Mouse (Mus musculus) megakaryocyte-erythroid progenitor cell, adult 5-6 weeks (primary cell): ENCODE results near the gene Trir. TPM values are rescaled to one million over a fixed set of nuclear protein-coding genes. Genes with fewer than 3 reads are reported as not detected.

Experiments
- ATAC-seq: replicated peaks from 2 replicates; pipeline ENCODE4 v1.8.0; 2016; ENCODE audit warnings: mild to moderate bottlenecking, inconsistent platforms; ENCODE audit not compliant: severe bottlenecking, poor library complexity, low FRiP score, low TSS enrichment
- total RNA-seq, 2 experiments: library from RNA; stranded (forward) in 1 of 2; stranded (reverse) in 1 of 2; fragments of 200-1000, 215-1000 nt in 1 of 2; fragments of >200 nt in 1 of 2; fragmentation: Nextera tagmentation in 1 of 2; gene quantifications; 2 replicates each; pipeline ENCODE4 v1.2.3; 2014 to 2017

Trir gene
- total RNA-seq, 2 experiments from 2014 or later, result 137 to 342 TPM

GRCm38 (mm10) chr8:85034764-85035163 lies 8.1 kb downstream of the Trir start:
- ATAC-seq, result no peak

GRCm38 (mm10) chr8:85035165-85035727 lies 8.6 kb downstream of the Trir start:
- no peak for ATAC-seq

GRCm38 (mm10) chr8:85035728-85036310 lies 9.2 kb downstream of the Trir start:
- no peak for ATAC-seq

GRCm38 (mm10) chr8:85036381-85036717 lies 9.7 kb downstream of the Trir start:
- ATAC-seq, result 0 out of 2 replicates have a peak, but pooled peaks have one; percentile 2

- peak; percentile 85 for ATAC-seq
These were observed 10.2 kb downstream of the Trir start, which contains the start of gene Tnpo2 for GRCm38 (mm10) chr8:85036718-85037365. Gene Tnpo2 (plus strand): TSS chr8:85036915.

- peak; percentile 21; the same call in 1 of the 2 replicates for ATAC-seq
These were observed 10.7 kb downstream of the Trir start for GRCm38 (mm10) chr8:85037366-85037680.

GRCm38 (mm10) chr8:85037681-85038531 lies 11.3 kb downstream of the Trir start:
- ATAC-seq, result peak; percentile 11

- ATAC-seq, result no peak
These were observed 17.0 kb downstream of the Trir start for GRCm38 (mm10) chr8:85043619-85044018.

- ATAC-seq, result no peak
These were observed 30.7 kb downstream of the Trir start for GRCm38 (mm10) chr8:85057367-85057766.

- peak; percentile 83 for ATAC-seq
These were observed 33.4 kb downstream of the Trir start, which contains the start of gene Fbxw9 for GRCm38 (mm10) chr8:85059879-85060616. Gene Fbxw9 (plus strand): TSS chr8:85060055.

GRCm38 (mm10) chr8:85062603-85063002 lies 36.0 kb downstream of the Trir start:
- no peak for ATAC-seq

GRCm38 (mm10) chr8:85065213-85065612 lies 38.6 kb downstream of the Trir start:
- ATAC-seq, result no peak

- ATAC-seq, result no peak
These were observed 40.5 kb downstream of the Trir start for GRCm38 (mm10) chr8:85067155-85067554.

GRCm38 (mm10) chr8:85067982-85068381 lies 41.4 kb downstream of the Trir start, which contains the start of gene Gm5741:
Gene Gm5741 (minus strand): TSS chr8:85067982.
- no peak for ATAC-seq

GRCm38 (mm10) chr8:85071041-85071440 lies 44.4 kb downstream of the Trir start:
- no peak for ATAC-seq

- peak; percentile 69 for ATAC-seq
These were observed 45.1 kb downstream of the Trir start, which contains the start of gene Dhps for GRCm38 (mm10) chr8:85071514-85072281. Gene Dhps (plus strand): TSS chr8:85071757.

- no peak for ATAC-seq
These were observed 45.8 kb downstream of the Trir start for GRCm38 (mm10) chr8:85072364-85072929.

GRCm38 (mm10) chr8:85073041-85073612 lies 46.5 kb downstream of the Trir start:
- ATAC-seq, result no peak
